Mouse (Mus musculus) mammary gland, adult 2 months (tissue): Measurements from ENCODE around the gene Hey2. TPM values are rescaled to one million over a fixed set of nuclear protein-coding genes. Genes with fewer than 3 reads are reported as not detected.

ENCODE experiments used
- polyA plus RNA-seq: library from polyadenylated mRNA; depleted of rRNA; stranded (reverse); fragments of >200 nt; gene quantifications from 2 replicates; pipeline ENCODE4 v1.2.3, GENCODE M21; 2012; ENCODE audit warnings: low replicate concordance; rRNA removed

Gene Hey2
- 3.5 and 3.8 TPM in 2 replicates for polyA plus RNA-seq

DNA sequence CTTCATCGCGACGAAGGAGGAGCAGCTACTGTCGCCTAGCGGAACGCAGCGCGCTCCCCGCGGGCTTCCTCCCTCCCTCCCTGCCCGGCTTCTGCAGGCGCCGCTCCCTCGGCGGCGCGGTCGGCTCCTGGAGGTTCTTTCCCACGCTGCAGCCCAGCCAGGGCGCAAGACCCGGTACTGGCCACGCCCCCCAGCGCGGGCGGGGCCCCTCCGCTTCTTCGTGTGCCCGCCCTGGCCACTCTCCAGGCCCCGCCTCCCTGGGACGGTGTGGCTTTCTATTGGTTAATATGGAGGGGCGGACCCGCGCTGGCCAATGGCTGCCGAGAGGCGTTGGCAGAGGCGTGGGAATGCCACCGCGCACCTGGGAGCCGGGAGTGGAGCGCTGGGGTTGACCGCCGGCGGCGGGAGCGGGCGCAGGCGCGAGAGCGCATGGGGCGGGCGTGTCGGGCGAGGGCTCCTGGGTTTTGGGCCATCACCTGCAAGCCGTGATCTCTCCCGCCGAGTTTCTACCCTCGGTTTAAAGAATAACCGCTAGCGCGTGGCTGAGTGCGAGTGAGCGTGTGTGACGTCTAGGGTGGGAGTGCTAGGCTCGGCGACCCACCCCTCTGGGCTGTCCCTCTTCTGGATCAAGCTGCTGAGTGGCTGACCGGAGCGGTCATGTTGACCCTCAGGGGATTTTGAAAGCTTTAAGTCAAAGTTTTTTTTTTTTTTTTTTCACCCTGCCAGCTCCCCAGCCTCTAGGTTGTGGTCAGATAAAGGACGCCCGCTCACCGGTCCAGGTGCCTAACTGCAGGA is at the start of gene Hey2:
Gene Hey2 (minus strand): TSS at position 159 of the 795 bp plus-strand sequence.

DNA sequence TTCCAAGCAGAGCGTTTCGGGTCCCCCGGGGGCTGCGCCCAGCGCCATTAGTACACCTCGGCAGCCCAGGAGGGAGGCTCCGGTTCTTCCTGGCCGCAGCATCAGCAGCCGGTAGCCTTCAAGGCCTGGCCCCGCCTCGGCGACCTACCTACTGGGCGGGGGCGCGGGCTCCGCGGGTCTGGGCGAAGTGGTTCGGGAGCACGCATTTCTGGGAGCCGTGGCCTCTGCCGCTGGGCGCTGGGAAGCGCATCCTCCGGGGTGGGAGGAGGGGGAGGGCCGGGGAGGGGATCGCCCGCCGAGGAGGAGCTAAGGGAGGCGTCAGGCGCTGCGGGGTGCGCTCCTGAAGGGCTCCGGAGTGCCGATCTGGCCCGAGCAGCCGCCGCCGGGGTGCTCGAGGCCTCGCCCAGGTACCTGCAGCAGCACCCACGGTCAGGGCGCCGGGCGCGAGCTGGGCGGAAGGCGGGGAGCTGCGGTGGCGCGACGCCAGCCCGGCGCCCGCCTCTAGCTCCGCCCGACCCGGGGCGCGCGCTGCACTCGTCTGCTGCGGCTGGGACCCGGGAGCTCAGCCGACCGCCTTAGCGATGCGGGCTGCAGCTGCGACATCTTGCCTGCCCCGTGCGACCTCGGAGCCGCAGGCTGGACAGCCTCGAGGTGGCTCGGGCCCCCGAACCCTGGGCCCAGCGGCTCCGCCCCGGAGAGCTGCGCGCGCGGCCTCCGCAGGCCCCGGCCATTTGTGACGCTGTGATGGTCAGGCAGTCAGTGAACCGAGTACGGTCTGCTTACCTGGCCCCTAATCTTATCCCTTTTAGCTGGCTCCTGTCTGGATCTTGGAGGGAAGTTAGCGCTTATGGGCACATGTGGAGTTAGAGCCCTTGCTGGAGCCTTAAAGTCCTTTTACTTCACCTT is 39.7 kb downstream of the Hey2 start, which contains the start of gene Ncoa7:
Gene Ncoa7 (minus strand): TSS at position 646 of the 906 bp plus-strand sequence.

Other genes with a start within 250 kb of the Hey2 start
- gene Trmt11, start 242.1 kb downstream of the Hey2 start, polyA plus RNA-seq, result 0.29 and 1.2 TPM in 2 replicates
- 7.7 and 19.0 TPM in 2 replicates for gene Hint3, start 213.2 kb downstream of the Hey2 start, polyA plus RNA-seq
- 3.0 and 5.3 TPM in 2 replicates for gene Ncoa7, start 39.5 kb downstream of the Hey2 start, polyA plus RNA-seq